Mouse (Mus musculus) ES-E14 (cell line): ENCODE measurements around the gene Igsf8. TPM values are rescaled to one million over a fixed set of nuclear protein-coding genes. Genes with fewer than 3 reads are reported as not detected.

ENCODE experiments used
- DNase-seq: peaks from one replicate; pipeline ENCODE4 v3.0.0-alpha.2; 2013; ENCODE audit warnings: low read depth, low spot score
- H3K27ac ChIP-seq: 2 replicates; pipeline ENCODE4 v1.5.1; 2012; ENCODE audit warnings: low read depth, mild to moderate bottlenecking, low read length, moderate library complexity, mixed read lengths; ENCODE audit not compliant: poor library complexity, insufficient read depth, severe bottlenecking
- H3K36me3 ChIP-seq: 2 replicates; pipeline ENCODE4 v1.6.1; 2012; ENCODE audit warnings: mild to moderate bottlenecking, low read length, moderate library complexity, mixed read lengths; ENCODE audit not compliant: control insufficient read depth, poor library complexity, insufficient read depth, severe bottlenecking
- H3K4me1 ChIP-seq, 2 experiments: fragments of 150-350 bp in 1 of 2; sonication (generic) in 1 of 2; 2 replicates each; pipeline ENCODE4 v1.6.1; 2012; ENCODE audit warnings: low read length in 2 of 2, mild to moderate bottlenecking in 1 of 2, mixed read lengths in 1 of 2; ENCODE audit not compliant: control insufficient read depth in 2 of 2, insufficient read depth in 2 of 2, poor library complexity in 1 of 2
- H3K4me3 ChIP-seq, 2 experiments: fragments of 150-350 bp in 1 of 2; sonication (generic) in 1 of 2; 2 replicates each; pipeline ENCODE4 v1.5.1; 2012; ENCODE audit warnings: low read length in 2 of 2, low read depth in 1 of 2, mild to moderate bottlenecking in 1 of 2, mixed read lengths in 1 of 2; ENCODE audit not compliant: insufficient read depth in 1 of 2, poor library complexity in 1 of 2, severe bottlenecking in 1 of 2
- H3K9ac ChIP-seq: 2 replicates; pipeline ENCODE4 v1.6.1; 2012; ENCODE audit warnings: low read depth, mild to moderate bottlenecking, low read length, mixed read lengths; ENCODE audit not compliant: poor library complexity, insufficient read depth, severe bottlenecking
- H3K9me3 ChIP-seq: fragments of 150-350 bp; sonication (generic); 2 replicates; pipeline ENCODE4 v1.6.1; 2012; ENCODE audit warnings: low read depth, mild to moderate bottlenecking, low read length; ENCODE audit not compliant: control insufficient read depth, insufficient read depth
- CHD2 ChIP-seq: IDR thresholded peaks from 2 replicates; pipeline ENCODE4 v1.6.1; 2014; ENCODE audit warnings: mild to moderate bottlenecking, low read depth, low read length, inconsistent platforms
- HCFC1 ChIP-seq: IDR thresholded peaks from 2 replicates; pipeline ENCODE4 v1.6.1; 2012; ENCODE audit warnings: low read length, inconsistent platforms, borderline replicate concordance; ENCODE audit not compliant: insufficient read depth
- MAFK ChIP-seq: IDR thresholded peaks from 2 replicates; pipeline ENCODE4 v1.6.1; 2014; ENCODE audit warnings: mild to moderate bottlenecking, low read depth, low read length, inconsistent platforms; ENCODE audit not compliant: insufficient read depth
- ZC3H11A ChIP-seq: IDR thresholded peaks from 2 replicates; pipeline ENCODE4 v1.6.1; 2012; ENCODE audit warnings: low read depth, mild to moderate bottlenecking, inconsistent platforms, low read length, borderline replicate concordance
- ZNF384 ChIP-seq: IDR thresholded peaks from 2 replicates; pipeline ENCODE4 v1.6.1; 2012; ENCODE audit warnings: low read depth, low read length, inconsistent platforms
- in situ Hi-C, 2 experiments: fragments of 600-800 bp; cut with MboI; formaldehyde crosslinking; loops; one replicate each; pipeline ENCODE4 v1.15.1; 2025; ENCODE audit warnings: low sequenced_read_pairs in 2 of 2, inconsistent platforms in 1 of 2; ENCODE audit not compliant: unreplicated experiment in 2 of 2
- total RNA-seq: library from RNA; depleted of rRNA; stranded (reverse); fragments of 300-350 nt; gene quantifications from 2 replicates; pipeline ENCODE4 v1.2.3, GENCODE M21; 2012

Igsf8 gene
- total RNA-seq, 1 experiment, result 43.5 TPM

DNA sequence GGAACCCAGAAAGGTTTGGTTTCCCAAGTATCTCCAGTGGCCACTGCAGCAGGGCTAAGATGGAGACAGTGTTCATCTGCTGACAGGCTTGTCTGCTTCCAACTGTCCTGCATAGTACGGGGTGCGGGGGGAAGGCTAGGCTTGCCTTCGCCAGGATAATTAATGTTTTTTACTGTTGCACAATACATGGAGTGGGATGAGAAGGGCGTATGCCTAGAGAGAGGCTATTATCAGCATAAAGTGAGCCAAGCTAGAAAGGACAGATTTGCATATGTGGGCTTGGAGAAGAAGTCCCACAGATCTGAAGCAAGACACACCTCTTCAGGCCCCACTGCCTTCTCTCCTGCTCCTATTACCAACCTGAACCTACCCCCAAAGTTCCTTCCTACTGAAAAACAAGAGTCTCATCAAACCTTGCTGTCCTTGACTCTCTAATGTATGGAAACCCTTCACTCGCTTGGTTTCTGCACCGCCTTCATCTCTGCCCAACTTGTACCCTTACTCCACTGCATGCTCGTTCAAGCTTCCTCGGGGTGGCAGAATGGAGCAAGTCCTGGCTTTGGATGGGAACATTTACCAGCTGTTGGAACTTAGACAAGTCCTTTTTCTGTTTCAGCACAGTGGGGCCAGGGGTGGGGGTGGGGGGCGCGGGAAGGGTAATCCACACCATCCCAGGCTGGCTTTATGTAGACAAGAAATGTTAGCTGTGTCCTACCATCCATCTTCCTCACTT lies 20.2 kb downstream of the Igsf8 start:
- no peaks in the 10 kb centered on the region for H3K36me3 ChIP-seq
- H3K4me3 ChIP-seq, result no peak overlapping the region
- H3K27ac ChIP-seq, result no peak overlapping the region
- in situ Hi-C loops, result no loop called here
- TF ChIP-seq CHD2 (no peak), ZNF384 (no peak), MAFK (no peak), ZC3H11A (no peak), HCFC1 (no peak)
- no peaks in the 10 kb centered on the region for H3K9me3 ChIP-seq
- no peak overlapping the region for H3K9ac ChIP-seq
- peaks cover 0 to 4% of the 10 kb centered on the region in 2 experiments; a peak in 1 of 4 replicates for H3K4me1 ChIP-seq
- no peak for DNase-seq

- no peak overlapping the region for H3K9ac ChIP-seq
- no peaks in the 10 kb centered on the region for H3K9me3 ChIP-seq
- no peak overlapping the region for H3K4me3 ChIP-seq
- H3K36me3 ChIP-seq, result no peaks in the 10 kb centered on the region
- H3K27ac ChIP-seq, result no peak overlapping the region
- in situ Hi-C loops, result no loop called here
- TF ChIP-seq HCFC1, result no peak
- no peak for TF ChIP-seq CHD2
- H3K4me1 ChIP-seq, result peaks cover 0 to 4% of the 10 kb centered on the region in 2 experiments; a peak in 1 of 4 replicates
- no peak for DNase-seq
Measured at GRCm38 (mm10) chr1:172283073-172283472, 21.6 kb downstream of the Igsf8 start.

- H3K4me3 ChIP-seq, result no peak overlapping the region
- TF ChIP-seq ZNF384 (no peak), HCFC1 (no peak), MAFK (no peak), CHD2 (no peak), ZC3H11A (no peak)
- no peaks in the 10 kb centered on the region for H3K9me3 ChIP-seq
- no peak overlapping the region for H3K27ac ChIP-seq
- H3K36me3 ChIP-seq, result no peaks in the 10 kb centered on the region
- DNase-seq, result no peak
- H3K4me1 ChIP-seq, result peaks cover 0 to 4% of the 10 kb centered on the region in 2 experiments; a peak in 1 of 4 replicates
- no peak overlapping the region for H3K9ac ChIP-seq
- in situ Hi-C loops, result no loop called here
Measured at GRCm38 (mm10) chr1:172284221-172284620, 22.8 kb downstream of the Igsf8 start.

- Histone ChIP-seq H3K4me1 (0 out of 4 replicates have a peak, but pooled peaks cover 0 to 1% of the 10 kb centered on the region in 2 experiments), H3K9me3 (no peaks in the 10 kb centered on the region), H3K27ac (no peak overlapping the region), H3K36me3 (no peaks in the 10 kb centered on the region), H3K9ac (no peak overlapping the region), H3K4me3 (no peak overlapping the region)
- TF ChIP-seq CHD2, result no peak
- TF ChIP-seq HCFC1, result no peak
- no peak for TF ChIP-seq ZC3H11A
- TF ChIP-seq ZNF384, result no peak
- TF ChIP-seq MAFK, result no peak
- DNase-seq, result no peak
- in situ Hi-C loops, result no loop called here
Measured at GRCm38 (mm10) chr1:172286740-172287139, 25.3 kb downstream of the Igsf8 start.
